Mouse (Mus musculus): ENCODE results near the gene Mdfi.

Gene Mdfi

GRCm38 (mm10) chr17:47802806-47803205, 31.7 kb downstream of the Mdfi start:
- DNase-seq (ENCODE audit: low read depth, low spot score) = no peak

GRCm38 (mm10) chr17:47797383-47797782, 37.1 kb downstream of the Mdfi start:
- no peak for DNase-seq (ENCODE audit: low read depth, low spot score)

- DNase-seq (ENCODE audit: low read depth, low spot score) = no peak
These were observed 37.5 kb downstream of the Mdfi start for GRCm38 (mm10) chr17:47796968-47797367.

GRCm38 (mm10) chr17:47796156-47796816, 38.2 kb downstream of the Mdfi start:
- DNase-seq (ENCODE audit: low read depth, low spot score) = no peak

GRCm38 (mm10) chr17:47795446-47795845, 39.0 kb downstream of the Mdfi start:
- peak; percentile 49 for DNase-seq (ENCODE audit: low read depth, low spot score)

GRCm38 (mm10) chr17:47793377-47793776, 41.1 kb downstream of the Mdfi start:
- DNase-seq (ENCODE audit: low read depth, low spot score) = peak; percentile 79

- DNase-seq (ENCODE audit: low read depth, low spot score) = peak; percentile 82
These were observed 42.2 kb downstream of the Mdfi start for GRCm38 (mm10) chr17:47792098-47792863.

GRCm38 (mm10) chr17:47788996-47789395, 45.5 kb downstream of the Mdfi start:
- no peak for DNase-seq (ENCODE audit: low read depth, low spot score)

- no peak for DNase-seq (ENCODE audit: low read depth, low spot score)
These were observed 46.2 kb downstream of the Mdfi start for GRCm38 (mm10) chr17:47788306-47788705.

GRCm38 (mm10) chr17:47787632-47788031, 46.9 kb downstream of the Mdfi start:
- no peak for DNase-seq (ENCODE audit: low read depth, low spot score)

- DNase-seq (ENCODE audit: low read depth, low spot score) = no peak
These were observed 50.1 kb downstream of the Mdfi start for GRCm38 (mm10) chr17:47784411-47784810.

GRCm38 (mm10) chr17:47783445-47784223, 50.9 kb downstream of the Mdfi start:
- DNase-seq (ENCODE audit: low read depth, low spot score) = no peak

- no peak for DNase-seq (ENCODE audit: low read depth, low spot score)
These were observed 52.0 kb downstream of the Mdfi start for GRCm38 (mm10) chr17:47782486-47782885.

GRCm38 (mm10) chr17:47780470-47780869, 54.0 kb downstream of the Mdfi start:
- DNase-seq (ENCODE audit: low read depth, low spot score) = no peak

GRCm38 (mm10) chr17:47777141-47777540, 57.4 kb downstream of the Mdfi start:
- no peak for DNase-seq (ENCODE audit: low read depth, low spot score)

- DNase-seq (ENCODE audit: low read depth, low spot score) = no peak
These were observed 60.9 kb downstream of the Mdfi start for GRCm38 (mm10) chr17:47773604-47774003.

- DNase-seq (ENCODE audit: low read depth, low spot score) = no peak
These were observed 64.8 kb downstream of the Mdfi start for GRCm38 (mm10) chr17:47769389-47770299.

GRCm38 (mm10) chr17:47768707-47769276, 65.7 kb downstream of the Mdfi start:
- no peak for DNase-seq (ENCODE audit: low read depth, low spot score)

- DNase-seq (ENCODE audit: low read depth, low spot score) = no peak
These were observed 66.9 kb downstream of the Mdfi start for GRCm38 (mm10) chr17:47767456-47768141.

- no peak for DNase-seq (ENCODE audit: low read depth, low spot score)
These were observed 67.4 kb downstream of the Mdfi start for GRCm38 (mm10) chr17:47767081-47767455.

All from embryo, embryonic 11.5 days (tissue).